Mouse (Mus musculus) large intestine, adult 2 months (tissue): ENCODE results near the gene Gins2. TPM values are rescaled to one million over a fixed set of nuclear protein-coding genes. Genes with fewer than 3 reads are reported as not detected.

Experiments used
- DNase-seq: peaks from one replicate; pipeline ENCODE4 v3.0.0-alpha.2; 2012; ENCODE audit warnings: low read depth, low spot score
- WGBS: fragments of 180-500 bp; shearing (Covaris S2); methylation state at CpG from one replicate; pipeline ENCODE4 v1.1.7; 2018; 5-methylcytosine and 5-hydroxymethylcytosine counted together
- polyA plus RNA-seq: library from polyadenylated mRNA; depleted of rRNA; stranded (reverse); fragments of >200 nt; gene quantifications from 2 replicates; pipeline ENCODE4 v1.2.3, GENCODE M21; 2012; rRNA removed

Gene Gins2
- polyA plus RNA-seq, 1 experiment, result 31.0 TPM

- 37% methylated on average over 14 of the region's 14 CpGs for WGBS
- DNase-seq, result no peak
These were observed 54.4 kb downstream of the Gins2 start for GRCm38 (mm10) chr8:120534504-120535368.

- 79% methylated on average over 8 of the region's 8 CpGs for WGBS
- no peak for DNase-seq
These were observed 55.0 kb downstream of the Gins2 start for GRCm38 (mm10) chr8:120534080-120534479.

GRCm38 (mm10) chr8:120533380-120533779 is 55.7 kb downstream of the Gins2 start:
- WGBS, result 90% methylated on average over 3 of the region's 3 CpGs

GRCm38 (mm10) chr8:120532517-120533215 is 56.4 kb downstream of the Gins2 start:
- WGBS, result 13% methylated on average over 29 of the region's 29 CpGs
- DNase-seq, result no peak

More at GRCm38 (mm10) chr8:120533380-120533779, 55.7 kb downstream of the Gins2 start:
- no peak for DNase-seq

- WGBS, result 69% methylated on average over 10 of the region's 10 CpGs
- DNase-seq, result no peak
These were observed 57.2 kb downstream of the Gins2 start for GRCm38 (mm10) chr8:120531775-120532516.

GRCm38 (mm10) chr8:120530954-120531656 is 58.0 kb downstream of the Gins2 start:
- DNase-seq, result no peak
- 84% methylated on average over 16 of the region's 16 CpGs for WGBS

- 72% methylated on average over 7 of the region's 7 CpGs for WGBS
- no peak for DNase-seq
These were observed 59.9 kb downstream of the Gins2 start for GRCm38 (mm10) chr8:120529226-120529625.

Other genes with a start within 250 kb of the Gins2 start
- gene 1190005I06Rik, start 58.3 kb upstream of the Gins2 start, polyA plus RNA-seq, result 2.6 TPM in 2 replicates
- gene Gm27021, start 78.8 kb upstream of the Gins2 start, polyA plus RNA-seq, result 0.19 and 0.23 TPM in 2 replicates
- 1,638 and 1,728 TPM in 2 replicates for gene Cox4i1, start 78.9 kb upstream of the Gins2 start, polyA plus RNA-seq
- 67.0 and 74.7 TPM in 2 replicates for gene Emc8, start 79.3 kb upstream of the Gins2 start, polyA plus RNA-seq
- 75.8 and 95.3 TPM in 2 replicates for gene Irf8, start 147.1 kb upstream of the Gins2 start, polyA plus RNA-seq